ENCODE assay signal across 7 mouse cellular contexts in the genomic region with DNA sequence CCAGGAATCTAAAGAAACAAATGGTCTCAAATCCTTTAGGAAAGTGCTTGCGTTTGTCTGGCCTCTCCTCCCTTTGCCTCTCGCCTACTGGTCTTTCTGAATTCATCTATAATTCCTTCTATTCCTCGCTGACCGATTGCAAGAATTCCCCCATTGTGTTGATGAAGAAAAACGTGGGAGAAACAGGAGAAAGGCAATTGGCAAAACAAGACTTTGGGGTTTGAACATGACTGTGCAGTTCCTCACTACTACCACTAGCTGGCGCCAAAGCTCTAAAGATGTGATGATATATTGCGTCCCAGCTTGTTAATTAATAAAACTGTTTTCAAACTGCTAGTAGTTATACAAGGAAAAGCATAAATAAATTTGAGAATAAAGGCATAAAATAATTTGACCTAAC. TPM values are rescaled to one million over a fixed set of nuclear protein-coding genes. Genes with fewer than 3 reads are reported as not detected.
DNase-seq lines count a peak whose midpoint lies in the region; ATAC-seq and TF ChIP-seq lines count a peak whose summit lies in the region.

No protein-coding gene starts in this region.

- H3K9me3 ChIP-seq in hindbrain, embryonic 16.5 days (ENCODE audit: control insufficient read depth, low read length): no peaks in the 10 kb centered on the region
- H3K9me3 ChIP-seq in liver, embryonic 14.5 days (ENCODE audit: control insufficient read depth, low read length): no peaks in the 10 kb centered on the region

- ATAC-seq in hindbrain, embryonic 16.5 days: no peak
- ATAC-seq in liver, embryonic 14.5 days (ENCODE audit: insufficient read depth): no peak

- no peak for TF ChIP-seq POLR2A in testis, adult 2 months (IDR thresholded peaks at IDR 0.05; ENCODE audit: control insufficient read depth, low read depth, low read length)

- no peak overlapping the region for H3K4me3 ChIP-seq in testis, adult 2 months (ENCODE audit: control insufficient read depth, low read depth, low read length)
- no peak overlapping the region for H3K4me3 ChIP-seq in hindbrain, embryonic 16.5 days (ENCODE audit: low read length)
- H3K4me3 ChIP-seq in liver, embryonic 14.5 days (ENCODE audit: insufficient read depth in 1 of 2, low read depth in 2 of 2, low read length in 2 of 2): no peak overlapping the region

- TF ChIP-seq EP300 in liver, embryonic 14.5 days (IDR thresholded peaks at IDR 0.05; ENCODE audit: low read depth): no peak

- H3K4me1 ChIP-seq in testis, adult 2 months (ENCODE audit: control insufficient read depth, insufficient read depth, low read length): peaks cover 10% of the 10 kb centered on the region
- peaks cover 7% of the 10 kb centered on the region for H3K4me1 ChIP-seq in hindbrain, embryonic 16.5 days (ENCODE audit: control insufficient read depth, insufficient read depth, low read depth, low read length)
- peaks cover 0 to 3% of the 10 kb centered on the region in 2 experiments; a peak in 1 of 4 replicates for H3K4me1 ChIP-seq in liver, embryonic 14.5 days (replicated peaks; ENCODE audit: control insufficient read depth in 2 of 2, insufficient read depth in 2 of 2, low read length in 1 of 2)

- peak overlapping the region; percentile 35 for H3K4me2 ChIP-seq in hindbrain, embryonic 16.5 days (ENCODE audit: low read length)
- no peak overlapping the region for H3K4me2 ChIP-seq in liver, embryonic 14.5 days (ENCODE audit: low read depth)

- H3K36me3 ChIP-seq in testis, adult 2 months (ENCODE audit: control insufficient read depth, insufficient read depth, low read length): no peaks in the 10 kb centered on the region
- H3K36me3 ChIP-seq in hindbrain, embryonic 16.5 days (ENCODE audit: control insufficient read depth, insufficient read depth, low read length): no peaks in the 10 kb centered on the region
- H3K36me3 ChIP-seq in liver, embryonic 14.5 days (replicated peaks; ENCODE audit: control insufficient read depth, insufficient read depth, low read depth): no peaks in the 10 kb centered on the region

- no peak overlapping the region for H3K27ac ChIP-seq in testis, adult 2 months (ENCODE audit: control insufficient read depth, insufficient read depth, low read depth, low read length)
- H3K27ac ChIP-seq in hindbrain, embryonic 16.5 days (ENCODE audit: low read depth, low read length): no peak overlapping the region
- no peak overlapping the region for H3K27ac ChIP-seq in liver, embryonic 14.5 days

- no peak for DNase-seq in testis, postnatal 10 days (ENCODE audit: low spot score)
- peak; percentile 47 to 55 for DNase-seq in adrenal gland, adult 18-20 months (ENCODE audit: low spot score in 2 of 2)
- peak; percentile 60 for DNase-seq in embryo, embryonic 9.5 days (ENCODE audit: extremely low spot score)
- peak in 2 of 3 experiments; percentile 28 to 48 for DNase-seq in liver, embryonic 14.5 days (ENCODE audit: low read depth in 3 of 3, low spot score in 3 of 3)
- peak; percentile 45 for DNase-seq in retina, adult 2 months (ENCODE audit: low read depth, low spot score)

- WGBS in hindbrain, embryonic 16.5 days: under 1% methylated on average over 7 of the region's 7 CpGs
- 2% methylated on average over 7 of the region's 7 CpGs for WGBS in liver, embryonic 14.5 days (ENCODE audit: insufficient replicate concordance)

- peak; percentile 66; the same call in 1 of the 2 replicates for TF ChIP-seq CTCF in testis, adult 2 months (IDR thresholded peaks at IDR 0.05; ENCODE audit: control insufficient read depth, insufficient read depth, insufficient replicate concordance, low read depth, low read length)
- TF ChIP-seq CTCF in liver, embryonic 14.5 days (IDR thresholded peaks at IDR 0.05; ENCODE audit: low read depth): peak; percentile 95

- H3K27me3 ChIP-seq in testis, adult 2 months (ENCODE audit: control insufficient read depth, insufficient read depth, low read length): peaks cover 5% of the 10 kb centered on the region; the same call in 1 of the 2 replicates
- H3K27me3 ChIP-seq in hindbrain, embryonic 16.5 days (replicated peaks; ENCODE audit: control insufficient read depth, insufficient read depth, low read length): peaks cover 4% of the 10 kb centered on the region
- H3K27me3 ChIP-seq in liver, embryonic 14.5 days (ENCODE audit: control insufficient read depth, insufficient read depth, low read length): peaks cover 33% of the 10 kb centered on the region

- 0 out of 2 replicates have a peak overlapping the region, but pooled peaks have one; percentile 15 for H3K9ac ChIP-seq in hindbrain, embryonic 16.5 days (ENCODE audit: low read depth, low read length)
- H3K9ac ChIP-seq in liver, embryonic 14.5 days (replicated peaks): no peak overlapping the region

RNA-seq across cellular contexts. Expression of gene Hnrnpa3, which starts 53.4 kb away (rescaled TPM):
- 42.0 and 60.0 TPM in 2 replicates for polyA plus RNA-seq in testis, adult 2 months (2012; rRNA removed)
- 100 to 1,000 TPM; 323 to 382 TPM for total RNA-seq in adrenal gland, adult 18-20 months (2021)
- polyA plus RNA-seq in hindbrain, embryonic 16.5 days (2015; fragmentation: Nextera tagmentation; extraction: Ambion mirVana): 150 and 172 TPM in 2 replicates
- polyA plus RNA-seq in liver, embryonic 14.5 days (2012; rRNA removed): 189 and 409 TPM in 2 replicates
- polyA plus RNA-seq in liver, embryonic 14.5 days (2014; fragmentation: Nextera tagmentation; extraction: Ambion mirVana): 85.0 and 93.4 TPM in 2 replicates
